Mouse (Mus musculus): Measurements from ENCODE around the gene Kpna2.
"Not testable (repeated sequence)": the region's sequence is repeated elsewhere in the genome, so short reads cannot be mapped to it uniquely, and the experiment has no call there.

Gene Kpna2

GRCm38 (mm10) chr11:107018606-107019005 is 19.3 kb upstream of the Kpna2 start:
- DNase-seq (ENCODE audit: low read depth) = no peak

GRCm38 (mm10) chr11:107017339-107017886 is 18.1 kb upstream of the Kpna2 start:
- no peak for DNase-seq (ENCODE audit: low read depth)

GRCm38 (mm10) chr11:107016893-107017292 is 17.6 kb upstream of the Kpna2 start:
- DNase-seq (ENCODE audit: low read depth) = no peak

GRCm38 (mm10) chr11:107015535-107016187 is 16.3 kb upstream of the Kpna2 start:
- not testable (repeated sequence) for DNase-seq (ENCODE audit: low read depth)

GRCm38 (mm10) chr11:107014597-107015309 is 15.4 kb upstream of the Kpna2 start:
- no peak for DNase-seq (ENCODE audit: low read depth)

GRCm38 (mm10) chr11:107014020-107014585 is 14.8 kb upstream of the Kpna2 start:
- DNase-seq (ENCODE audit: low read depth) = no peak

GRCm38 (mm10) chr11:107012324-107013017 is 13.1 kb upstream of the Kpna2 start:
- peak; percentile 95 for DNase-seq (ENCODE audit: low read depth)

GRCm38 (mm10) chr11:107011669-107012323 is 12.5 kb upstream of the Kpna2 start:
- DNase-seq (ENCODE audit: low read depth) = no peak

- no peak for DNase-seq (ENCODE audit: low read depth)
These were observed 11.8 kb upstream of the Kpna2 start for GRCm38 (mm10) chr11:107011171-107011570.

- no peak for DNase-seq (ENCODE audit: low read depth)
These were observed 11.1 kb upstream of the Kpna2 start for GRCm38 (mm10) chr11:107010447-107010846.

GRCm38 (mm10) chr11:107005538-107005937 is 6.2 kb upstream of the Kpna2 start:
- no peak for DNase-seq (ENCODE audit: low read depth)

GRCm38 (mm10) chr11:107001760-107002675 is 2.7 kb upstream of the Kpna2 start:
- no peak for DNase-seq (ENCODE audit: low read depth)

- no peak for DNase-seq (ENCODE audit: low read depth)
These were observed 690 bp upstream of the Kpna2 start for GRCm38 (mm10) chr11:106999949-107000513.

GRCm38 (mm10) chr11:106998651-106999150 is 640 bp downstream of the Kpna2 start:
- DNase-seq (ENCODE audit: low read depth) = no peak

- DNase-seq (ENCODE audit: low read depth) = no peak
These were observed 1.4 kb downstream of the Kpna2 start for GRCm38 (mm10) chr11:106997976-106998375.

GRCm38 (mm10) chr11:106996492-106996891 is 2.8 kb downstream of the Kpna2 start:
- not testable (repeated sequence) for DNase-seq (ENCODE audit: low read depth)

- no peak for DNase-seq (ENCODE audit: low read depth)
These were observed 4.9 kb downstream of the Kpna2 start for GRCm38 (mm10) chr11:106994246-106995085.

GRCm38 (mm10) chr11:106987384-106987783 is 12.0 kb downstream of the Kpna2 start:
- no peak for DNase-seq (ENCODE audit: low read depth)

- not testable (repeated sequence) for DNase-seq (ENCODE audit: low read depth)
These were observed 13.2 kb downstream of the Kpna2 start for GRCm38 (mm10) chr11:106985979-106986604.

All from c-Kit-positive CD71-negative TER-119-negative erythroid progenitor cells, embryonic 14.5 days (primary cell).